Mouse (Mus musculus): ENCODE measurements around the gene Tmc5. TPM values are rescaled to one million over a fixed set of nuclear protein-coding genes. Genes with fewer than 3 reads are reported as not detected.

Tmc5 gene
- polyA plus RNA-seq, 1 experiment = 0.50 TPM

GRCm38 (mm10) chr7:118656730-118657129, 59.6 kb downstream of the Tmc5 start:
- no peak for DNase-seq
- TF ChIP-seq CTCF (IDR thresholded peaks at IDR 0.05; ENCODE audit: borderline replicate concordance, control insufficient read depth, extremely low read depth, insufficient read depth, low read length, poor library complexity) (no peak), POLR2A (IDR thresholded peaks at IDR 0.05; ENCODE audit: control insufficient read depth, extremely low read depth, insufficient read depth, low read length, poor library complexity) (no peak)

GRCm38 (mm10) chr7:118667773-118668172, 70.7 kb downstream of the Tmc5 start:
- Histone ChIP-seq H3K27ac (ENCODE audit: control insufficient read depth, insufficient read depth, low read length) (no peak overlapping the region), H3K4me1 (replicated peaks; ENCODE audit: control insufficient read depth, insufficient read depth, low read length) (no peaks in the 10 kb centered on the region), H3K4me3 (ENCODE audit: control insufficient read depth, insufficient read depth, low read length) (no peak overlapping the region), H3K36me3 (ENCODE audit: control insufficient read depth, insufficient read depth, low read length) (no peaks in the 10 kb centered on the region), H3K27me3 (ENCODE audit: control insufficient read depth, insufficient read depth, low read length) (no peaks in the 10 kb centered on the region)
- no peak for DNase-seq
- WGBS = 93% methylated on average over 2 of the region's 2 CpGs
- TF ChIP-seq POLR2A (IDR thresholded peaks at IDR 0.05; ENCODE audit: control insufficient read depth, extremely low read depth, insufficient read depth, low read length, poor library complexity) = no peak
- TF ChIP-seq CTCF (IDR thresholded peaks at IDR 0.05; ENCODE audit: borderline replicate concordance, control insufficient read depth, extremely low read depth, insufficient read depth, low read length, poor library complexity) = no peak

More at GRCm38 (mm10) chr7:118656730-118657129, 59.6 kb downstream of the Tmc5 start:
- Histone ChIP-seq H3K36me3 (ENCODE audit: control insufficient read depth, insufficient read depth, low read length) (no peaks in the 10 kb centered on the region), H3K27ac (ENCODE audit: control insufficient read depth, insufficient read depth, low read length) (no peak overlapping the region), H3K27me3 (ENCODE audit: control insufficient read depth, insufficient read depth, low read length) (no peaks in the 10 kb centered on the region), H3K4me1 (replicated peaks; ENCODE audit: control insufficient read depth, insufficient read depth, low read length) (no peaks in the 10 kb centered on the region), H3K4me3 (ENCODE audit: control insufficient read depth, insufficient read depth, low read length) (no peak overlapping the region)
- WGBS = 63% methylated on average over 6 of the region's 6 CpGs

DNA sequence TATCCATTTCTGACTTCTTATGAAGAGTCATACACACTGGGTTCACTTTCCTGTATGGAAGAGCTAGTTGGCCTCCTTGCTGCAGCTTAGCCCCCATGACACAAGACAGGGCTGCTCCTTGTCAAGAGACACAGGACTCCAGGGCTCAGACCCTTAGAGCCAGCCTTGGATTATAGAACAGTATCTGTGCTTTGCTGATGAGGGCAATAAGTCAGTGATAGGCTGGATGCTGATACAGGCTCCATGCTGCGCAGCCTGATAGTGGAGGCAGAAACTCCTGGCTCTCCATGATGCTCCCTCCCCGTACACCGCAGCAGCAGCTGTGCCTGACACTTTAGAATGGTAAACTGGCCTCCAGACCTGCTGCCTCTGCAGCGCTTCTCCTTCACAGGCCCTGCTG, 73.0 kb downstream of the Tmc5 start:
- Histone ChIP-seq H3K27ac (ENCODE audit: control insufficient read depth, insufficient read depth, low read length) (no peak overlapping the region), H3K36me3 (ENCODE audit: control insufficient read depth, insufficient read depth, low read length) (no peaks in the 10 kb centered on the region), H3K4me3 (ENCODE audit: control insufficient read depth, insufficient read depth, low read length) (no peak overlapping the region), H3K27me3 (ENCODE audit: control insufficient read depth, insufficient read depth, low read length) (no peaks in the 10 kb centered on the region), H3K4me1 (replicated peaks; ENCODE audit: control insufficient read depth, insufficient read depth, low read length) (no peaks in the 10 kb centered on the region)
- no peak for DNase-seq
- WGBS = 87% methylated on average over 4 of the region's 4 CpGs
- no peak for TF ChIP-seq POLR2A (IDR thresholded peaks at IDR 0.05; ENCODE audit: control insufficient read depth, extremely low read depth, insufficient read depth, low read length, poor library complexity)
- TF ChIP-seq CTCF (IDR thresholded peaks at IDR 0.05; ENCODE audit: borderline replicate concordance, control insufficient read depth, extremely low read depth, insufficient read depth, low read length, poor library complexity) = no peak

GRCm38 (mm10) chr7:118676826-118677225, 79.7 kb downstream of the Tmc5 start:
- WGBS = 92% methylated on average over 4 of the region's 4 CpGs
- Histone ChIP-seq H3K27me3 (ENCODE audit: control insufficient read depth, insufficient read depth, low read length) (no peaks in the 10 kb centered on the region), H3K4me3 (ENCODE audit: control insufficient read depth, insufficient read depth, low read length) (no peak overlapping the region), H3K36me3 (ENCODE audit: control insufficient read depth, insufficient read depth, low read length) (no peaks in the 10 kb centered on the region), H3K4me1 (replicated peaks; ENCODE audit: control insufficient read depth, insufficient read depth, low read length) (no peaks in the 10 kb centered on the region), H3K27ac (ENCODE audit: control insufficient read depth, insufficient read depth, low read length) (no peak overlapping the region)
- DNase-seq = no peak
- no peak for TF ChIP-seq POLR2A (IDR thresholded peaks at IDR 0.05; ENCODE audit: control insufficient read depth, extremely low read depth, insufficient read depth, low read length, poor library complexity)
- no peak for TF ChIP-seq CTCF (IDR thresholded peaks at IDR 0.05; ENCODE audit: borderline replicate concordance, control insufficient read depth, extremely low read depth, insufficient read depth, low read length, poor library complexity)

DNA sequence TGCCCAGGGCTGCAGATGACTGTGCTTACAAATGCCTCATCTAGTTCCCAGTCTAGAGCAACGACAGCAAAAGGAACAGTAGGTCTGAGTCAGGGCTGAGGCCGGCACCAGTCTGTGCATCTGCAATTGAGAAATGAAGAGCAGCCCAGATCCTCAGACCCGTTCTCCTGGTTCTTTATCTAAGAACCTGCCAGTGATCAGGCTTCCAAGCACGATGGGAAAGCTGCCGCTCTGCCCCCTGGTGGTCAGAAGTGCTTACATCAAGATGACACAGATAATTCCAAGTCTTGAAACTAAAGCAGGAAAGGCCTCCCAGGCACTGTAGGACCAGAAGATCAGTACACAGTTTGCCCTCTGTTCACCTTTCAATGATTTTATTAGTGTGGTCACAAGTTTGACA, 91.1 kb downstream of the Tmc5 start:
- WGBS = 49% methylated on average over 5 of the region's 5 CpGs

DNA sequence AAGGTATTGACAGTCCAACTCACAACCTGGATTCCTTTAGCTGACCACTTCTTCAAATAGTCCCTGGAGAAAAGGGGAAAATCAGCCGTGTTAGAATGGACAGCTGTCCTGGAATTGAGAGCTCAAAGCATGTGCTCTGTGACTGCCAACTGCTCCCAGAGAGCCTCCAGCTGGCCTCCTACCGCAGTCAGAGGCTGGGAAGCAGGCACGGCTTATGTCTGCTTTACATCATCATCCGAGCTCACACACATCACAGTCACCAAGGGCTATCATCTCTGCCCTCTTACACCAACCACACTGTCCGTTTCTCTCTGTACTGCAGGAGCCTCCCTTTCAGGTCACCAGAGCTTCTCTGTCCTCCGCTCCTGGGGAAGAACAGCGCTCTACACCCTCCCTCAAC, 92.0 kb downstream of the Tmc5 start:
- Histone ChIP-seq H3K27me3 (ENCODE audit: control insufficient read depth, insufficient read depth, low read length) (no peaks in the 10 kb centered on the region), H3K36me3 (ENCODE audit: control insufficient read depth, insufficient read depth, low read length) (peaks cover 56% of the 10 kb centered on the region), H3K4me3 (ENCODE audit: control insufficient read depth, insufficient read depth, low read length) (no peak overlapping the region), H3K4me1 (replicated peaks; ENCODE audit: control insufficient read depth, insufficient read depth, low read length) (no peaks in the 10 kb centered on the region), H3K27ac (ENCODE audit: control insufficient read depth, insufficient read depth, low read length) (no peak overlapping the region)
- TF ChIP-seq CTCF (IDR thresholded peaks at IDR 0.05; ENCODE audit: borderline replicate concordance, control insufficient read depth, extremely low read depth, insufficient read depth, low read length, poor library complexity) (no peak), POLR2A (IDR thresholded peaks at IDR 0.05; ENCODE audit: control insufficient read depth, extremely low read depth, insufficient read depth, low read length, poor library complexity) (no peak)
- no peak for DNase-seq
- 97% methylated on average over 7 of the region's 7 CpGs for WGBS

More for the DNA sequence above, 91.1 kb downstream of the Tmc5 start:
- no peak for TF ChIP-seq POLR2A (IDR thresholded peaks at IDR 0.05; ENCODE audit: control insufficient read depth, extremely low read depth, insufficient read depth, low read length, poor library complexity)
- peak; percentile 46; the same call in 1 of the 2 replicates for TF ChIP-seq CTCF (IDR thresholded peaks at IDR 0.05; ENCODE audit: borderline replicate concordance, control insufficient read depth, extremely low read depth, insufficient read depth, low read length, poor library complexity)
- peaks cover 49% of the 10 kb centered on the region for H3K36me3 ChIP-seq (ENCODE audit: control insufficient read depth, insufficient read depth, low read length)
- H3K27me3 ChIP-seq (ENCODE audit: control insufficient read depth, insufficient read depth, low read length) = no peaks in the 10 kb centered on the region
- H3K4me1 ChIP-seq (replicated peaks; ENCODE audit: control insufficient read depth, insufficient read depth, low read length) = no peaks in the 10 kb centered on the region
- H3K4me3 ChIP-seq (ENCODE audit: control insufficient read depth, insufficient read depth, low read length) = no peak overlapping the region
- DNase-seq = peak; percentile 64
- no peak overlapping the region for H3K27ac ChIP-seq (ENCODE audit: control insufficient read depth, insufficient read depth, low read length)

- TF ChIP-seq POLR2A (IDR thresholded peaks at IDR 0.05; ENCODE audit: control insufficient read depth, extremely low read depth, insufficient read depth, low read length, poor library complexity) (no peak), CTCF (IDR thresholded peaks at IDR 0.05; ENCODE audit: borderline replicate concordance, control insufficient read depth, extremely low read depth, insufficient read depth, low read length, poor library complexity) (no peak)
- H3K4me3 ChIP-seq (ENCODE audit: control insufficient read depth, insufficient read depth, low read length) = no peak overlapping the region
- no peak for DNase-seq
- peaks cover 69% of the 10 kb centered on the region for H3K36me3 ChIP-seq (ENCODE audit: control insufficient read depth, insufficient read depth, low read length)
- 100% methylated on average over 2 of the region's 2 CpGs for WGBS
- no peaks in the 10 kb centered on the region for H3K4me1 ChIP-seq (replicated peaks; ENCODE audit: control insufficient read depth, insufficient read depth, low read length)
- no peaks in the 10 kb centered on the region for H3K27me3 ChIP-seq (ENCODE audit: control insufficient read depth, insufficient read depth, low read length)
- H3K27ac ChIP-seq (ENCODE audit: control insufficient read depth, insufficient read depth, low read length) = no peak overlapping the region
Observed at GRCm38 (mm10) chr7:118691287-118691686, 94.2 kb downstream of the Tmc5 start.
